Mouse (Mus musculus): ENCODE results near the gene Hsdl2. TPM values are rescaled to one million over a fixed set of nuclear protein-coding genes. Genes with fewer than 3 reads are reported as not detected.
A peak's percentile ranks its signal among the peaks of the same experiment; 100 is the strongest.

Gene Hsdl2
- polyA plus RNA-seq, 1 experiment, result not detected

DNA sequence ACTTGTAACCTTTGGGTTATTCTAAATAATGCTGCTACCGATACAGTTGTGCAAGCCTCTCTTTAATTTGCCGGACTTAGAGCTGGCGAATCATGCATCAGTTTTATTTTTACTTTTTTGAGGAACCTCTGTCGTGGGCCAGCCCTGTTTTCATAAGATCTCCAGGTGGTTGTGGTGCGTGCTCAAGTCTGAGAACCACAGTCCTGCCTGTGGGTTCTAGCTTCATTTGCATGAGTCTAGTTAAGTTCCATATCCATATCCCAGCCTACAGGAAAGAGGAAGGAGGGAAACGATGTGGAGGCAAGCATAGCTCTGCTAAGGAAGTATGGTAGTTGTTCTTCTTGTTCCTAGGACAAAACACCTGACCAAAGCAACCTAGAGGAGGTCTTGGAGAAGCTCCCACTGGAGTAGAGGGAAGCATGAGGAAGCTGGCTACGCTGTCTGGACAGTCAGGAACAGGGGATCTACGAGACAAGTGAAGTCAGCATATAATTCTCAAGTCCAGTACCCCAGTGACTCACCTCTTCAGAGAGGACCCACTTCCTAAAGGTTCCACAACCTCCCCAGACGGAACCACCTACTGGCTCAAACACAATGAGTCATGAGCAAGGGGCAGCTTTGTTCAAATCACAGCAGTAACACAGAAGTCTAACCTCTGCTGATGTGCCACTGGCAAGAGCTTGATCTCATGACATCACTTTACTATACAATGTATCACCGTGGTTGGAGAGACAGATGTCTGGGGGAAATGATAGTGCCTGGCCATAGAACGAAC, 6.0 kb upstream of the Hsdl2 start:
- TF ChIP-seq CTCF (IDR thresholded peaks at IDR 0.05; ENCODE audit: insufficient read depth, low read depth, low read length), result no peak
- no peak overlapping the region for H3K27ac ChIP-seq (ENCODE audit: insufficient read depth, low read depth, low read length)
- H3K4me1 ChIP-seq (ENCODE audit: control insufficient read depth, insufficient read depth, low read length), result no peaks in the 10 kb centered on the region
- no peak overlapping the region for H3K4me3 ChIP-seq (ENCODE audit: insufficient read depth, low read depth, low read length)
- 86% methylated on average over 11 of the region's 11 CpGs for WGBS

DNA sequence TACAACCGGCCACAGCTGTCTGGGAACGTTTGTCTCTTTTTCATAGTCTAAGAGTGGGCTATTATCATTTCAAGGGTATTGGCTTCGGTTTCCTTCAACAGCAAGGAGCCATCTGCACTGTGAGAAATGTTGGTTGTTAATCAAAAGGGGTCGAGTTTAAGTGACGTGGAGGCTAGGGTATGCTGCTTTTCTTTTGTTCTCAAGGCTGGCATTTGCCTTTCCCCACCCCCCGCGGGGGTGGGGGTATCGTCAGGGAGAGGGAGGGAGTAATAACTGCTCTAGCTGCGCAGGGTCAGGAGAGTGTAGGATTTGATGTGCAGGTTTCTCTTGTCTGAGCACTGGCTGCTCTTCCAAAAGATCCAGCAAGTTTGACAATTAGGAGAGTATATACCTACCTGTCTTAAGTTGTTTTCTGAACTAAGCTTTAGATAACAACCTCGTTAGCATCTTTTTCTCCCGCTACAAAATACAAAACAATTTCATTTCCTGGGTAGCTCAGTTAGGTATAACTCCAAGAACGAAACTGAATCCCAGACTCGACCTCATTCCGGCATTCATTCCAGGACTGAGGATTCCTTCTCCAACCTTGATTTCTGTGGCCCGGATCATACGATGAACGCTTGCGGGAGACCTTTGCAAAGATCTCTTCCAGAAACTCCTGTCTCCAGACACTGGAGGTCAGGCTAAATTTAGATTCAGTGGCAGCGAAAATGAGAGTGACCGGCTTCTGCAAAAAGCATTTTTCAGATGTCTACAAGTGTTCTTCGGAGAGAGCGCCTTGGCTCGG, 675 bp upstream of the Hsdl2 start:
- WGBS, result under 1% methylated on average over 23 of the region's 23 CpGs
- TF ChIP-seq POLR2A (IDR thresholded peaks at IDR 0.05; ENCODE audit: insufficient read depth, low read depth, low read length) (no peak), CTCF (IDR thresholded peaks at IDR 0.05; ENCODE audit: insufficient read depth, low read depth, low read length) (no peak)
- H3K27ac ChIP-seq (ENCODE audit: insufficient read depth, low read depth, low read length), result peak overlapping the region; percentile 85
- H3K4me1 ChIP-seq (ENCODE audit: control insufficient read depth, insufficient read depth, low read length), result no peaks in the 10 kb centered on the region
- H3K4me3 ChIP-seq (ENCODE audit: insufficient read depth, low read depth, low read length), result peak overlapping the region; percentile 65

DNA sequence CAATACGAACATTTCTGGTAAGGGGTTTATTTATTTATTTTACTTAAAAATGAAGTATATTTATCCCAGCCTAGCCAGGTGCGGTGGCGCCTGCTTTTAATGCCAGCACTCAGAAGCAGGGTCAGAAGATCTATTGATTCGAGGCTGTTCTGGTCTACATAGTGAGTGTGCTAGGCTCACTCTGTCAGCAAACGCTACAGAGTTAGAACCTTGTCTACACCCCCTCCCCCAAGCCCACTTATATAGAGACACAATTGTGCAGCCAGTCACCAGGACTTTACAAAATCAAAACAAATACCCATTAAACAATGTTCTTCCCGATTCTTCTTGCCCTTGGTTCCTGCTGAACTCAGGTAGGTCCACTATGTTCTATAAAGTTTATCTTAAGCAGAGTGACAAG, 823 bp downstream of the Hsdl2 start:
- H3K27ac ChIP-seq (ENCODE audit: insufficient read depth, low read depth, low read length), result no peak overlapping the region
- 14% methylated on average over 6 of the region's 6 CpGs for WGBS
- no peaks in the 10 kb centered on the region for H3K4me1 ChIP-seq (ENCODE audit: control insufficient read depth, insufficient read depth, low read length)
- TF ChIP-seq POLR2A (IDR thresholded peaks at IDR 0.05; ENCODE audit: insufficient read depth, low read depth, low read length) (no peak), CTCF (IDR thresholded peaks at IDR 0.05; ENCODE audit: insufficient read depth, low read depth, low read length) (no peak)
- H3K4me3 ChIP-seq (ENCODE audit: insufficient read depth, low read depth, low read length), result peak overlapping the region; percentile 65; the same call in 1 of the 2 replicates

DNA sequence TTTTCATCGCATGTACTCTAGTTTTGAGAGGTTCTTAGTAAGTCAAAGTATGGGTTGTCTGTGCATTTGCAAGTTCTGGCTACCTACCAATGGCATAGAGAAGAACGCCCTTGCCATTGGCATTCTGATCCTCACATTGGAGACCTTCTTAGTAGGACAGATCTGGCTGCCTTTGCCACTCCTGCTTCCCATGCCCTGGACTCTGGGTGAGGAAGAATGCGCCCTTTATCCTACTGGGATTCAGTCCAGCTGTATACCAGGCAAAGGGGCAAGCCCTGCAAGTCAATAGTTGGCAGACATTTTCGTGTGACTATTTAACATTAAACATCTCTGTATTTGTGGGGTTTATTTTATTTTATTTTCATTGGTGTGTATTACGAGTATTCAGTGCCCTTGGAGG, 3.7 kb downstream of the Hsdl2 start:
- H3K4me1 ChIP-seq (ENCODE audit: control insufficient read depth, insufficient read depth, low read length), result no peaks in the 10 kb centered on the region
- TF ChIP-seq POLR2A (IDR thresholded peaks at IDR 0.05; ENCODE audit: insufficient read depth, low read depth, low read length) (no peak), CTCF (IDR thresholded peaks at IDR 0.05; ENCODE audit: insufficient read depth, low read depth, low read length) (no peak)
- no peak overlapping the region for H3K4me3 ChIP-seq (ENCODE audit: insufficient read depth, low read depth, low read length)
- WGBS, result 60% methylated on average over 5 of the region's 5 CpGs
- no peak overlapping the region; the same call in 1 of the 2 replicates for H3K27ac ChIP-seq (ENCODE audit: insufficient read depth, low read depth, low read length)

DNA sequence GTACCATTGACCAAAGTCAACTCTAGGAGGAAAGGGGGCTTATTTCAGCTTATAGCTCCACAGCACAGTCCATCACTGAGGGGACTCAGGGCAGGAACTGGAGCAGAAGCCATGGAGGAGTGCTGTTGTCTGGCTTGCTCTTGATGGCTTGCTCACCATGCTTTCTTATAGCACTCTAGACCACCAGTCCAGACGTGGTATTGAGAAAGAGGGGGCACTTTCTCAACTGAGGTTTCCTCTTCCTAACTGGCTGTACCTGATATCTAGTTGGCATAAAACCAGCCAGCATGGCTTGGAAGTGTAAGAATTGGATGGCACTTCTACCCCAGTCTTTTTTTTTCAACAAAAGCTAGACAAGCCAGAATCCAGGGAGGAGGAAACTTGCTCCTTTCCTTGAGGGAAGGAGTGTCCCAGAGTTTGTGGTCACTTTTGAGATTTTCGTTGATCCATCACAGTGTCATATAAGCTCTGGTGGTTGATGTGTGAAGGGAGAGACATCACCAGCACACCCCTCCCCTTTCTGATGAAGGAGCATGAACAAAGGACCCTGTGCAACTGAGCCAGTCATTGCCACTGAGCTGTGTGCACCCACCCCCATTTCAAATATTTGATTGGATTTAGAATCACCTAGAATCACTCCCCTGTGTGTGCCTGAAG, 6.0 kb downstream of the Hsdl2 start:
- TF ChIP-seq POLR2A (IDR thresholded peaks at IDR 0.05; ENCODE audit: insufficient read depth, low read depth, low read length) (no peak), CTCF (IDR thresholded peaks at IDR 0.05; ENCODE audit: insufficient read depth, low read depth, low read length) (no peak)

DNA sequence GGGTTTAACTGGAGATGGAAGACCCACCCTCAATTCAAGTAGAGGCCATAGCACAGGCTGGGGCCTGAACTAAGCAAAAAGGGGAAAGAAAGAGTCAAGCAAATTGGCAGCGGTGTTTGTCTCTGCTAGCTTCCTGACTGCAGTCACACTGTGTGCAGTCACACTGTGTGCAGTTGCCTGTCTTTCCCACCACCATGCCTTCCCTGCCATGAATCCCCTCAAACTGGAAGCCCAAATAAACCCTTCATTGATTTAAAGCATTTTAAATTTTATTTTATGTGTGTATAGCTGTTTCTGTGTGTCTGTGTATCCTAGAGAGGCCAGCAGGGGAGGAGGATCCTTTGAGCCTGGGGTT, 6.5 kb downstream of the Hsdl2 start:
- Histone ChIP-seq H3K27ac (ENCODE audit: insufficient read depth, low read depth, low read length) (no peak overlapping the region), H3K4me3 (ENCODE audit: insufficient read depth, low read depth, low read length) (no peak overlapping the region), H3K4me1 (ENCODE audit: control insufficient read depth, insufficient read depth, low read length) (no peaks in the 10 kb centered on the region)
- WGBS, result 100% methylated on average over 1 of the region's 1 CpGs
- no peak for TF ChIP-seq CTCF (IDR thresholded peaks at IDR 0.05; ENCODE audit: insufficient read depth, low read depth, low read length)

More for the DNA sequence above, 6.0 kb downstream of the Hsdl2 start:
- Histone ChIP-seq H3K4me3 (ENCODE audit: insufficient read depth, low read depth, low read length) (no peak overlapping the region), H3K4me1 (ENCODE audit: control insufficient read depth, insufficient read depth, low read length) (no peaks in the 10 kb centered on the region), H3K27ac (ENCODE audit: insufficient read depth, low read depth, low read length) (no peak overlapping the region)
- 83% methylated on average over 2 of the region's 2 CpGs for WGBS

DNA sequence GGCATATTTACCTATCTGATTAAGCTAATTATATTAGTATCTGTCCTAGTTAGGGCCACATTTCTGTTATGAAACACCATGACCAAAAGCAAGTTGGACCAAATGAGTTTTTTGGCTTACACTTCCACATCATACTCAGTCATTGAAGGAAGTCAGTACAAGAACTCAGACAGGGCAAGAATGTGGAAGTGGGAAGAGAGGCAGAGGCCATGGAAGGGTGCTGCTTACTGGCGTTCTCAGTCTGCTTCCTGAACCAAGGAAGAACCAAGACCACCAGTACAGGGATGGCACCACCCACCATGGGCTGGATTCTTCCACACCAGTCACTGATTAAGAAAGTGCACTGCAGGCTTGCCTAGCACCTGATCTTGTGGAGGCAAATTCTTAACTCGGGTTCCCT, 13.3 kb downstream of the Hsdl2 start:
- no peak for TF ChIP-seq CTCF (IDR thresholded peaks at IDR 0.05; ENCODE audit: insufficient read depth, low read depth, low read length)
- TF ChIP-seq POLR2A (IDR thresholded peaks at IDR 0.05; ENCODE audit: insufficient read depth, low read depth, low read length), result no peak
- no peak overlapping the region for H3K27ac ChIP-seq (ENCODE audit: insufficient read depth, low read depth, low read length)
- WGBS, result 77% methylated on average over 2 of the region's 2 CpGs
- no peaks in the 10 kb centered on the region for H3K4me1 ChIP-seq (ENCODE audit: control insufficient read depth, insufficient read depth, low read length)
- H3K4me3 ChIP-seq (ENCODE audit: insufficient read depth, low read depth, low read length), result no peak overlapping the region

DNA sequence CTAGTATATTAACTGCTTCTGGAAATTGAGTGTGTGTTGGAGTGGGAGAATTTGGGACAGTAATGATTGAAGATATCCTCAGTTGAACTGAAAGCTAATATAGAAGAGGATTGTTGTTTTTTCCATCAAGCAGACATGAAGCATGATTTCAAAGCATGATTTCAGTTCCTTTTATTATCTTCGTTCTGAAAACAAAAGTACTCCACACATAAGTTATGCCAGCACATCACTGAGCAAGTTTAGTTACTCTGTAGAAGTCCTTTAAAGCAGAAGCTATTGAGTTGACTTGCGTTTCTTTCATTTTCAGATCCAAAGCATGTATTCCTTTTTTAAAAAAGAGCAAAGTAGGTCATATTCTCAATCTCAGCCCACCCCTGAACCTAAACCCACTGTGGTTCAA, 15.2 kb downstream of the Hsdl2 start:
- no peak for TF ChIP-seq CTCF (IDR thresholded peaks at IDR 0.05; ENCODE audit: insufficient read depth, low read depth, low read length)
- TF ChIP-seq POLR2A (IDR thresholded peaks at IDR 0.05; ENCODE audit: insufficient read depth, low read depth, low read length), result no peak
- H3K4me3 ChIP-seq (ENCODE audit: insufficient read depth, low read depth, low read length), result no peak overlapping the region
- H3K4me1 ChIP-seq (ENCODE audit: control insufficient read depth, insufficient read depth, low read length), result no peaks in the 10 kb centered on the region
- WGBS, result 87% methylated on average over 2 of the region's 2 CpGs
- no peak overlapping the region for H3K27ac ChIP-seq (ENCODE audit: insufficient read depth, low read depth, low read length)

DNA sequence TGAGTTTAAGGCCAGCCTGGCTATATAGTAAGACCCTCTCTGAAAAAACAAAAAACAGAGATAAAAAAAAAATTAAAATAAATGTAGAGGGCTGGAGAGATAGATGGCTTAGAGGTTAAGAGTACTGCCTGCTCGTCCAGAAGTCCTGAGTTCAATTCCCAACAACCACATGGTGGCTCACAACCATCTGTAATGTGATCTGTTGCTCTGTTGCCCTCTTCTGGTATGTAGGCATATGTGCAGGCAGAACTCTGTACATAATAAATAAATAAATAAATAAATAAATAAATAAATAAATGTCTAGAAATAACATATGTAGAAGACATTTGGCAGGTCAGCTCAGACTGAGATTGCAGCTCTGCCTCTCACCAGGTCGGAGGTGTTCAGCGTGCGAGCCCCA, 21.3 kb downstream of the Hsdl2 start:
- no peaks in the 10 kb centered on the region for H3K4me1 ChIP-seq (ENCODE audit: control insufficient read depth, insufficient read depth, low read length)
- H3K4me3 ChIP-seq (ENCODE audit: insufficient read depth, low read depth, low read length), result no peak overlapping the region
- no peak overlapping the region for H3K27ac ChIP-seq (ENCODE audit: insufficient read depth, low read depth, low read length)
- TF ChIP-seq CTCF (IDR thresholded peaks at IDR 0.05; ENCODE audit: insufficient read depth, low read depth, low read length), result no peak
- no peak for TF ChIP-seq POLR2A (IDR thresholded peaks at IDR 0.05; ENCODE audit: insufficient read depth, low read depth, low read length)
- 89% methylated on average over 4 of the region's 4 CpGs for WGBS

All from olfactory bulb, adult 2 months (tissue).